Mouse (Mus musculus): ENCODE data around the gene Hsd11b2. TPM values are rescaled to one million over a fixed set of nuclear protein-coding genes. Genes with fewer than 3 reads are reported as not detected.

The Hsd11b2 gene
- polyA plus RNA-seq, 1 experiment = 0.54 TPM

DNA sequence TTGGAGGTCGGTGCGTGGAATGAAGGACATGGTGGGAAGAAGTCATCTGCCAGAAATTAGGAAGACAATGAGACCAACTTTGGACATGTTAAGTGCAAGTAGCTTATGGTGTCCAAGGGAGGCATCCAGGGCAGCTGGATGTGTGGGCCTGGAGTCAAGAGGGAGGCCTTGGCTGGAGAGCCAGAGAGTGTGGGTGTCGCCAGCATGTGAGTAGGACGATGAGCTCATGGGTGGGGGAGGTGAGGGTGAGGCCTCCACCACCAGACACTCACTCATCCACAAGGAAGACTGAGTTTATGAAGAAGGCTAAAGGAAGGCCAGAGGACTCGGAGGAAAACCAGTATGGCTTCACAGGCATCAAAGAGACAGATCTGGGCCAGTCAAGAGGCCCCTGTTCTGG is 3.9 kb upstream of the Hsd11b2 start:
- H3K27ac ChIP-seq (ENCODE audit: insufficient read depth, low read length) = no peak overlapping the region
- TF ChIP-seq EP300 (IDR thresholded peaks at IDR 0.05; ENCODE audit: insufficient read depth, low read depth, low read length) = no peak
- no peak for TF ChIP-seq POLR2A (IDR thresholded peaks at IDR 0.05; ENCODE audit: insufficient read depth, low read length)
- no peak for TF ChIP-seq CTCF (IDR thresholded peaks at IDR 0.05; ENCODE audit: low read depth, low read length)
- H3K36me3 ChIP-seq (ENCODE audit: control insufficient read depth, insufficient read depth, low read length, poor library complexity, severe bottlenecking) = no peaks in the 10 kb centered on the region
- no peaks in the 10 kb centered on the region; the same call in 1 of the 2 replicates for H3K27me3 ChIP-seq (ENCODE audit: control insufficient read depth, insufficient read depth, low read length, poor library complexity, severe bottlenecking)
- H3K4me1 ChIP-seq (ENCODE audit: control insufficient read depth, insufficient read depth, low read length) = peaks cover 2% of the 10 kb centered on the region
- H3K9ac ChIP-seq (ENCODE audit: low read depth, poor library complexity, severe bottlenecking) = no peak overlapping the region
- no peaks in the 10 kb centered on the region for H3K9me3 ChIP-seq (replicated peaks; ENCODE audit: control insufficient read depth, insufficient read depth, low read length, poor library complexity, severe bottlenecking)
- no peak overlapping the region for H3K4me3 ChIP-seq (ENCODE audit: low read depth, low read length)

GRCm38 (mm10) chr8:105516018-105516645 is 2.4 kb upstream of the Hsd11b2 start:
- Histone ChIP-seq H3K4me1 (ENCODE audit: control insufficient read depth, insufficient read depth, low read length) (peaks cover 2% of the 10 kb centered on the region), H3K4me3 (ENCODE audit: low read depth, low read length) (peak overlapping the region; percentile 35; the same call in 1 of the 2 replicates), H3K36me3 (ENCODE audit: control insufficient read depth, insufficient read depth, low read length, poor library complexity, severe bottlenecking) (no peaks in the 10 kb centered on the region), H3K9me3 (replicated peaks; ENCODE audit: control insufficient read depth, insufficient read depth, low read length, poor library complexity, severe bottlenecking) (no peaks in the 10 kb centered on the region), H3K9ac (ENCODE audit: low read depth, poor library complexity, severe bottlenecking) (peak overlapping the region; percentile 18; the same call in 1 of the 2 replicates), H3K27me3 (ENCODE audit: control insufficient read depth, insufficient read depth, low read length, poor library complexity, severe bottlenecking) (no peaks in the 10 kb centered on the region; the same call in 1 of the 2 replicates), H3K27ac (ENCODE audit: insufficient read depth, low read length) (no peak overlapping the region)
- TF ChIP-seq CTCF (IDR thresholded peaks at IDR 0.05; ENCODE audit: low read depth, low read length) = peak; percentile 92
- 0 out of 2 replicates have a peak, but pooled peaks have one; percentile 21 for TF ChIP-seq EP300 (IDR thresholded peaks at IDR 0.05; ENCODE audit: insufficient read depth, low read depth, low read length)
- TF ChIP-seq POLR2A (IDR thresholded peaks at IDR 0.05; ENCODE audit: insufficient read depth, low read length) = no peak

DNA sequence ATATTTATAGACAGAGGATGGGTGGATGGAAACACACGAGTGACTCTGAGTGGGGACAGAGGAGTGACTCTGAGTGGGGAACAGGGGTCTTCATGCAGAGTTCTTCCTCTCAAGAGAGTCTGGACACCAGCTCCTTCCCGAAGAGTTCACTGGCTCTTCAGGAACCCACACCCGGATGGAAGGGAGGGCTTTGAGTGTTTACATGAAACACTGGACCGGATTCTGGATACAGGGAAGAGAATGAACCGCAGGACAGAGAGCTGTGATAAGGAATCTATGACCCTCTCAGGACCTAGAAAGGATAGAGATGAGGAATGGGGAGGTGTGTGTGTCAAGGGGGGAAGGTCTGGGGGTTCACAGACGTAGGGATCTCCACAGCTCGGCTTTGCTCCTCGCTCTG is 1.2 kb upstream of the Hsd11b2 start:
- no peak overlapping the region for H3K4me3 ChIP-seq (ENCODE audit: low read depth, low read length)
- TF ChIP-seq EP300 (IDR thresholded peaks at IDR 0.05; ENCODE audit: insufficient read depth, low read depth, low read length) (no peak), CTCF (IDR thresholded peaks at IDR 0.05; ENCODE audit: low read depth, low read length) (no peak), POLR2A (IDR thresholded peaks at IDR 0.05; ENCODE audit: insufficient read depth, low read length) (no peak)
- H3K27me3 ChIP-seq (ENCODE audit: control insufficient read depth, insufficient read depth, low read length, poor library complexity, severe bottlenecking) = no peaks in the 10 kb centered on the region; the same call in 1 of the 2 replicates
- no peak overlapping the region for H3K9ac ChIP-seq (ENCODE audit: low read depth, poor library complexity, severe bottlenecking)
- H3K4me1 ChIP-seq (ENCODE audit: control insufficient read depth, insufficient read depth, low read length) = peaks cover 2% of the 10 kb centered on the region
- H3K9me3 ChIP-seq (replicated peaks; ENCODE audit: control insufficient read depth, insufficient read depth, low read length, poor library complexity, severe bottlenecking) = no peaks in the 10 kb centered on the region
- H3K36me3 ChIP-seq (ENCODE audit: control insufficient read depth, insufficient read depth, low read length, poor library complexity, severe bottlenecking) = no peaks in the 10 kb centered on the region
- H3K27ac ChIP-seq (ENCODE audit: insufficient read depth, low read length) = no peak overlapping the region

GRCm38 (mm10) chr8:105519591-105519990 is 1.0 kb downstream of the Hsd11b2 start:
- H3K4me1 ChIP-seq (ENCODE audit: control insufficient read depth, insufficient read depth, low read length) = peaks cover 1% of the 10 kb centered on the region
- no peaks in the 10 kb centered on the region for H3K36me3 ChIP-seq (ENCODE audit: control insufficient read depth, insufficient read depth, low read length, poor library complexity, severe bottlenecking)
- no peaks in the 10 kb centered on the region; the same call in 1 of the 2 replicates for H3K27me3 ChIP-seq (ENCODE audit: control insufficient read depth, insufficient read depth, low read length, poor library complexity, severe bottlenecking)
- no peak for TF ChIP-seq POLR2A (IDR thresholded peaks at IDR 0.05; ENCODE audit: insufficient read depth, low read length)
- TF ChIP-seq EP300 (IDR thresholded peaks at IDR 0.05; ENCODE audit: insufficient read depth, low read depth, low read length) = no peak
- no peak for TF ChIP-seq CTCF (IDR thresholded peaks at IDR 0.05; ENCODE audit: low read depth, low read length)
- no peak overlapping the region for H3K4me3 ChIP-seq (ENCODE audit: low read depth, low read length)
- no peak overlapping the region for H3K27ac ChIP-seq (ENCODE audit: insufficient read depth, low read length)
- peak overlapping the region; percentile 46 for H3K9ac ChIP-seq (ENCODE audit: low read depth, poor library complexity, severe bottlenecking)
- H3K9me3 ChIP-seq (replicated peaks; ENCODE audit: control insufficient read depth, insufficient read depth, low read length, poor library complexity, severe bottlenecking) = no peaks in the 10 kb centered on the region

- Histone ChIP-seq H3K36me3 (ENCODE audit: control insufficient read depth, insufficient read depth, low read length, poor library complexity, severe bottlenecking) (no peaks in the 10 kb centered on the region), H3K4me3 (ENCODE audit: low read depth, low read length) (no peak overlapping the region), H3K9me3 (replicated peaks; ENCODE audit: control insufficient read depth, insufficient read depth, low read length, poor library complexity, severe bottlenecking) (no peaks in the 10 kb centered on the region), H3K27me3 (ENCODE audit: control insufficient read depth, insufficient read depth, low read length, poor library complexity, severe bottlenecking) (no peaks in the 10 kb centered on the region; the same call in 1 of the 2 replicates), H3K27ac (ENCODE audit: insufficient read depth, low read length) (no peak overlapping the region), H3K9ac (ENCODE audit: low read depth, poor library complexity, severe bottlenecking) (no peak overlapping the region), H3K4me1 (ENCODE audit: control insufficient read depth, insufficient read depth, low read length) (no peaks in the 10 kb centered on the region)
- TF ChIP-seq CTCF (IDR thresholded peaks at IDR 0.05; ENCODE audit: low read depth, low read length) = no peak
- TF ChIP-seq POLR2A (IDR thresholded peaks at IDR 0.05; ENCODE audit: insufficient read depth, low read length) = no peak
- TF ChIP-seq EP300 (IDR thresholded peaks at IDR 0.05; ENCODE audit: insufficient read depth, low read depth, low read length) = no peak
Observed at GRCm38 (mm10) chr8:105520521-105520920, 2.0 kb downstream of the Hsd11b2 start.

DNA sequence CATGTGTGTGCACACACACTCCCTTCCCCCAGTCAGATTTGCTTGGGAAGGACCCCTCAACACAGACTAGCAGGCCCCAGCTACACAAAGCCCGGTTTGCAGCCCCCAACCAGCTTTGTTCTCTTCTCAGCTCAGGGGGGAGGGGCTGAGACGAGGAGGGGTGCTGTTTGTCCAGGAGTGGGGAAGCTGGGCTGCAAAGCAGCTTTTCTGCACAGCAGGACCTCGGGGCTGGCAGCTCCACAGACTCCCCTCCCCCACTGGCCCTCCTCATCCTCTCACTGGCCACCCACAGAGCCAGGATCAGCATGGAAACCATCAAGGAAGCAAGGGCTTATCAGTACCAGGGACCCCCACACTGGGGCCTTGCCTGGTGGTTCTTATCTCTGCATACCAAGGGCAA is 2.5 kb downstream of the Hsd11b2 start:
- Histone ChIP-seq H3K9ac (ENCODE audit: low read depth, poor library complexity, severe bottlenecking) (no peak overlapping the region), H3K4me1 (ENCODE audit: control insufficient read depth, insufficient read depth, low read length) (no peaks in the 10 kb centered on the region), H3K36me3 (ENCODE audit: control insufficient read depth, insufficient read depth, low read length, poor library complexity, severe bottlenecking) (no peaks in the 10 kb centered on the region), H3K27ac (ENCODE audit: insufficient read depth, low read length) (no peak overlapping the region), H3K9me3 (replicated peaks; ENCODE audit: control insufficient read depth, insufficient read depth, low read length, poor library complexity, severe bottlenecking) (no peaks in the 10 kb centered on the region), H3K4me3 (ENCODE audit: low read depth, low read length) (no peak overlapping the region), H3K27me3 (ENCODE audit: control insufficient read depth, insufficient read depth, low read length, poor library complexity, severe bottlenecking) (no peaks in the 10 kb centered on the region; the same call in 1 of the 2 replicates)
- no peak for TF ChIP-seq CTCF (IDR thresholded peaks at IDR 0.05; ENCODE audit: low read depth, low read length)
- no peak for TF ChIP-seq POLR2A (IDR thresholded peaks at IDR 0.05; ENCODE audit: insufficient read depth, low read length)
- no peak for TF ChIP-seq EP300 (IDR thresholded peaks at IDR 0.05; ENCODE audit: insufficient read depth, low read depth, low read length)

Measured in ES-Bruce4 (cell line).